Mouse (Mus musculus) midbrain, embryonic 12.5 days (tissue): Measurements from ENCODE around the gene Lrfn3. TPM values are rescaled to one million over a fixed set of nuclear protein-coding genes. Genes with fewer than 3 reads are reported as not detected.

Experiments
- ATAC-seq: fragments of 200-750 bp; cut with Nextera tagmentation; 2 replicates; pipeline ENCODE4 v1.8.0; 2017; ENCODE audit warnings: low read depth, moderate TSS enrichment, moderate library complexity; ENCODE audit not compliant: low FRiP score
- H3K27ac ChIP-seq: fragments of 300-500 bp; sonication (generic); replicated peaks from 2 replicates; pipeline ENCODE4 v1.5.1; 2016; ENCODE audit warnings: mild to moderate bottlenecking
- H3K27me3 ChIP-seq: fragments of 300-500 bp; sonication (generic); 2 replicates; pipeline ENCODE4 v1.6.1; 2016; ENCODE audit warnings: mild to moderate bottlenecking
- H3K36me3 ChIP-seq: fragments of 300-500 bp; sonication (generic); 2 replicates; pipeline ENCODE4 v1.6.1; 2016
- H3K4me1 ChIP-seq: fragments of 300-500 bp; sonication (generic); 2 replicates; pipeline ENCODE4 v1.6.1; 2016
- H3K4me2 ChIP-seq: fragments of 300-500 bp; sonication (generic); replicated peaks from 2 replicates; pipeline ENCODE4 v1.6.1; 2016; ENCODE audit warnings: mild to moderate bottlenecking, moderate library complexity
- H3K4me3 ChIP-seq: fragments of 300-500 bp; sonication (generic); 2 replicates; pipeline ENCODE4 v1.5.1; 2016; ENCODE audit warnings: mild to moderate bottlenecking
- H3K9ac ChIP-seq: fragments of 300-500 bp; sonication (generic); replicated peaks from 2 replicates; pipeline ENCODE4 v1.6.1; 2016; ENCODE audit warnings: mild to moderate bottlenecking, moderate library complexity
- H3K9me3 ChIP-seq: fragments of 300-500 bp; sonication (generic); 2 replicates; pipeline ENCODE4 v1.6.1; 2016; ENCODE audit warnings: mild to moderate bottlenecking
- WGBS: fragments of 180-500 bp; shearing (Covaris S2); methylation state at CpG from one replicate; pipeline ENCODE4 v1.1.7; 2016; 5-methylcytosine and 5-hydroxymethylcytosine counted together
- polyA plus RNA-seq: library from polyadenylated mRNA; unstranded; fragments of >200 nt; fragmentation: Nextera tagmentation; extraction: Ambion mirVana; gene quantifications from 2 replicates; pipeline ENCODE4 v1.2.1, GENCODE M21; 2016

The Lrfn3 gene
- polyA plus RNA-seq, 1 experiment from 2014 or later, result 9.1 TPM

DNA sequence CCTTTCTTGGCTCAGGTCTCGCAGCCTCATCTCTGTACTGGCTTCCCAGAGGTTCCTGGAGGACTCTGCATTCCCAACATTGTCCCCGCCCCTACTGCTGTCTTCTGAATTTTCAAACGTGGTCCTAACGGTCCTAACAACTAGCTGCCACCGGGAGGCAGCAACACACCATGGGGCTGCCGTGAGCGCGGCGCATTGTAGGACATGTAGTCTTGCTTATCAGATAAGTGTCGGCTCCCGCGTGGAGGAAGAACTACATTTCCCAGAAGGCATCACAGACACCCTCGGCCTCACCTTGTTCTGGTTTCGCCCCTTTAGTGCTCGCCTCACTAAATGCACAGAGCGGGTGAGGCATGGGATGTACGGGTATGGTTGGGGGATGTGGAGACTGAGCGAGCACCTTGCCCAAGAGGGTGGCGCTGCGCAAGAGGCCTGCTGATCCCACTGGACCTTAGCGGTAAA is 11.0 kb upstream of the Lrfn3 start:
- peak overlapping the region; percentile 60; the same call in 1 of the 2 replicates for H3K27ac ChIP-seq

DNA sequence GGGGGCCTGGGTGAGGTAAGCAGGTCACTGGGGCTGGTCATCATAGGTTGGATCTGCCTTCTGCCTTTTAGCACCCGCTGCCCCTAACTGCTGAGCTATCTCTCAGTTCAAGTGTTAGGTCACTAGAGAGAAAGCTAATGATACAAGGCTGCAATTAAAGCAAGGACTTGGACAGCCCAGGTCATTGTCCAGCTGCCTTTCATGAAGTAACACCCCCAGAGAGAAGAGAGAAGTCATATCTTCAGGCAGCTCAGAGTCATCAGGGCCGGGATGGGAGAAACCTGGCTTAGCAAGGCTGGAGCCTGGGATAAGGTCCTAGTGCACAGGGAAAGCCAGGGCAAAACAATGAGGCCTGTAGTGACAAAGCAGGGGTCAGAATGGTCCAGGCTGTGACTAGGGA is 4.9 kb upstream of the Lrfn3 start:
- Histone ChIP-seq H3K9me3 (no peaks in the 10 kb centered on the region), H3K4me1 (peaks cover 7% of the 10 kb centered on the region), H3K4me3 (no peak overlapping the region), H3K36me3 (no peaks in the 10 kb centered on the region), H3K9ac (no peak overlapping the region), H3K27me3 (peaks cover 12% of the 10 kb centered on the region), H3K27ac (no peak overlapping the region), H3K4me2 (no peak overlapping the region)
- WGBS, result 83% methylated on average over 2 of the region's 2 CpGs
- no peak for ATAC-seq

More for the DNA sequence above, 11.0 kb upstream of the Lrfn3 start:
- peak overlapping the region; percentile 51; the same call in 1 of the 2 replicates for H3K9ac ChIP-seq
- H3K27me3 ChIP-seq, result no peaks in the 10 kb centered on the region
- no peaks in the 10 kb centered on the region for H3K4me1 ChIP-seq
- H3K9me3 ChIP-seq, result no peaks in the 10 kb centered on the region
- peak overlapping the region; percentile 63 for H3K4me2 ChIP-seq
- no peaks in the 10 kb centered on the region for H3K36me3 ChIP-seq
- WGBS, result under 1% methylated on average over 21 of the region's 21 CpGs
- H3K4me3 ChIP-seq, result peak overlapping the region; percentile 47
- ATAC-seq, result peak; percentile 99

DNA sequence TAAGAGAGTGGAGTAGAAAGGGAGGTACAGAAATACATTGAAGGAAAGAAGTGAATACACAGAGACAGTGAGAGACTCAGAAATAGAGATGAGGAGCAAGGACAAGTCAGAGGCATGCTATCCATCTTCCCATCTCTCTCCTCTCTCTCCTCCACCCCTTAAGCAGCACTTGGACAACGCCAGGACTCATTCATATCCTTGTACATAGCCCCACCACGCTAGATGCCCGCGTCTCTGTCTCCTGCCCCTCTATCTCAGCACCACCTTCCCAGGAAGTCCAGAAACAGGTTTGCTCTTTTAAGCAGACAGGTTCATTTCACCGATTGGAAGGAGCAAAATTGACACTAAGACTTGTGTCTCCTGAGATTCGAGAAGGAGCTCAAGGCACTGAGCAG is 769 bp upstream of the Lrfn3 start:
- Histone ChIP-seq H3K9ac (peak overlapping the region; percentile 96), H3K27ac (no peak overlapping the region), H3K4me1 (peaks cover 34% of the 10 kb centered on the region), H3K4me2 (peak overlapping the region; percentile 82), H3K9me3 (no peaks in the 10 kb centered on the region), H3K36me3 (peaks cover 14% of the 10 kb centered on the region), H3K27me3 (peaks cover 12% of the 10 kb centered on the region), H3K4me3 (peak overlapping the region; percentile 90)
- 72% methylated on average over 6 of the region's 6 CpGs for WGBS
- peak; percentile 31; the same call in 1 of the 2 replicates for ATAC-seq

DNA sequence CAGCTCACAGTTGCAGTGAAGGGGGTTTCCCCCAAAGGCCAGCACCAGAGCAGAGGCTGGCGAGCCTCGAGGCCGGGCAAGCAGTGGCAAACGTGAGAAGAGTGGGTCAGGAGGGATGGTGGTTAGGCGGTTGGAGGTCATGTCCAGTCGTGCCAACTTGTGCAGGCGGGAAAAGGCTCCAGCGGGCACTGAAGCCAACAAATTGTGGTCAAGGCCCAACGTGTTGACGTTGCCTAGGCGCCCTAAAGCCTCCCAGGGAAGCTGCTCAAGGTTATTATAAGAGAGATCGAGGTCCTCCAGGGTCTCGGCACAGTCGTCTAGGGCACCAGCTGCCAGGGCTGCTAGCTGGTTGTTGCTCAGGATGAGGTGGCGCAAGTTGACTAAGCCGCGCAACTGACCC is 2.5 kb downstream of the Lrfn3 start:
- H3K4me1 ChIP-seq, result peaks cover 39% of the 10 kb centered on the region
- peaks cover 31% of the 10 kb centered on the region for H3K36me3 ChIP-seq
- H3K4me3 ChIP-seq, result 0 out of 2 replicates have a peak overlapping the region, but pooled peaks have one; percentile 4
- H3K9ac ChIP-seq, result no peak overlapping the region
- H3K4me2 ChIP-seq, result 0 out of 2 replicates have a peak overlapping the region, but pooled peaks have one; percentile 4
- 92% methylated on average over 17 of the region's 17 CpGs for WGBS
- no peak for ATAC-seq
- H3K27ac ChIP-seq, result no peak overlapping the region
- H3K27me3 ChIP-seq, result peaks cover 12% of the 10 kb centered on the region
- no peaks in the 10 kb centered on the region for H3K9me3 ChIP-seq

DNA sequence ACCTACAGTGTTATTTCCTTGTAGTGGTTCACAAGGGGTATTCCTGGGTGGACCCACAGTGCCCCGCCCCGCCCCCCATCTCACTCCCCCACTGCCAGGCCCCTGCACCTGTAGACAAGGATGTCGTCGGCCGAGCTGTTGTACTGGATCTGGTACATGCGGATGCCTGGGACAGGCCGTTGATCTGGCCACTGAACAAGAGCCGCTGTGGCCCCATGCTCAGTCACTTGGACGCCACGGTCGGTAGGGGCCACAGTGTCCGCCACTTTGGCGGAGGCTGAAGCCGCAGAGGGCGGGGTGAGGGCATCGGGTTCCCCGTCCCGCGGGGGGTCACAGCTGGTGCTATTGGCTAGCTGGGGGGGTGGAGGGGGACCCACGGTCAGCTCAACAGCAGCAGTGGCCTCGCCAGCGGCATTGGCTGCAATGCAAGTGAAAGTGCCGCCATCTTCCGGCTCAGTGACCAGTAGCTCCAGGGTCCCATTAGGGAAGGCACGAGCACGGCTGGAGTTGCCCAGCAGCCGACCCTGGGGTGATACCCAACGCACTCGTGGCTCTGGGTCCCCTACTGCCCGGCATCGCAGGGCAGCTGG is 3.2 kb downstream of the Lrfn3 start:
- Histone ChIP-seq H3K4me1 (peaks cover 42% of the 10 kb centered on the region), H3K4me2 (0 out of 2 replicates have a peak overlapping the region, but pooled peaks have one; percentile 4), H3K9ac (no peak overlapping the region), H3K36me3 (peaks cover 35% of the 10 kb centered on the region), H3K4me3 (no peak overlapping the region), H3K27ac (no peak overlapping the region), H3K9me3 (no peaks in the 10 kb centered on the region), H3K27me3 (peaks cover 8% of the 10 kb centered on the region)
- WGBS, result 90% methylated on average over 31 of the region's 31 CpGs
- ATAC-seq, result no peak

DNA sequence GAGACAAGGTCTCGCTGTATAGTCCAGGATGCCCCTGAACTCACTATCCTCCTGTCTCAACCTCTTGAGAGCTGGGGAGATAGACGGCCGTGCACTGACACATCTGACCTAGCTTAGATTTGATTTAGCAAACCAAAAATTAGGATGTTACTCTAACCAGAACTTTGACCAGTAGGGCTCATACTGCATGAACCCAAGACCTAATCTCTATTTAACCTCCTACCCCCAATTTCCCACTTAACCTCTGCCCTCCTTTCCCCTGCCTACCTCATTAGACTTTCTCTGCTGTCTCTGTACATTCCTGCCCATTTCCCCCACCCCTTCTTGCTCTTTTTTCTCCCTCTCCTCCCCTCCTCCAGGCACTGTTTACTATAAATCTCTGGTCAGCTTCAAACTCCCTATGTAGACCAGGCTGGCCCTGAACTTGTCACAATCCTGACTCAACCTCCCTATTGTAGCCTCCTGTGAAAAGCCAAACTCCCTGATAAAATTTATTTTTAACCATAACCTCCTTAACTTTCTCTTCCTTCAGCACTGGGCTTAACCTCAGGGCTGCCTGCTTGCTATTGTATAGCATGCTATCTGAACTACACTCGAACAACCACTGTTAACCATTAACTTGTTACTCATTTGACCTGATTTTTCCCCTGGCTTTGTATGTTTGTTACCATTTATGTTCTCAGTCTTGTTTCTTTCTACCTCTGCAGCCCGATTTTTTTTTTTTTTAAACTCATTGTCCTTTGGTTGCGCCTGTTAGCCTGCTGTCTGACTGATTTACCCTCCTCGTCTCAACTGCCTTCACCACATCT is 4.0 kb downstream of the Lrfn3 start:
- Histone ChIP-seq H3K9ac (no peak overlapping the region), H3K27ac (no peak overlapping the region), H3K4me2 (no peak overlapping the region), H3K9me3 (no peaks in the 10 kb centered on the region), H3K27me3 (no peaks in the 10 kb centered on the region), H3K36me3 (peaks cover 35% of the 10 kb centered on the region), H3K4me3 (no peak overlapping the region), H3K4me1 (peaks cover 45% of the 10 kb centered on the region)
- WGBS, result 73% methylated on average over 7 of the region's 7 CpGs
- no peak for ATAC-seq

DNA sequence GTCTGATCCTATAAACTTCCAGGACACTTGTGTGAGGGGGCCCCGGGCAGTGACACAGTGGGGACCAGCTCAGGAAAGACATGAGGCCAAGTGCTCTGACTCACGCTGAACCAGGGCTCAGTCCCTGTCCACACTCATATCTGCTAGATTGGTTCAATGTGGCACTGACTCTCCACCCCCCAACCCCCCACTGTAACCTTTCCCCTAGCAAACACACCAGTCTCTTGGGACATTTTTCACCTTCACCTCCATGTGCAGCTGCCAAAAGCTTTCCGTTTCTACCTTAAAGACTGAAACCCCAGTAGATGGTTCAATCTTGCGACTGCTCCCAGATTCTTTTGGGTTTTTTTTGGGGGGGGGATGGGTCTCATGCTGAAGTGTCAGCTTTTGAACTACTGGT is 8.5 kb downstream of the Lrfn3 start:
- ATAC-seq, result no peak
- H3K4me3 ChIP-seq, result no peak overlapping the region
- no peak overlapping the region for H3K4me2 ChIP-seq
- 70% methylated on average over 4 of the region's 4 CpGs for WGBS
- H3K36me3 ChIP-seq, result peaks cover 21% of the 10 kb centered on the region
- H3K27me3 ChIP-seq, result peaks cover 14% of the 10 kb centered on the region
- H3K4me1 ChIP-seq, result peaks cover 12% of the 10 kb centered on the region
- H3K27ac ChIP-seq, result 0 out of 2 replicates have a peak overlapping the region, but pooled peaks have one; percentile 15
- no peaks in the 10 kb centered on the region for H3K9me3 ChIP-seq
- no peak overlapping the region for H3K9ac ChIP-seq

DNA sequence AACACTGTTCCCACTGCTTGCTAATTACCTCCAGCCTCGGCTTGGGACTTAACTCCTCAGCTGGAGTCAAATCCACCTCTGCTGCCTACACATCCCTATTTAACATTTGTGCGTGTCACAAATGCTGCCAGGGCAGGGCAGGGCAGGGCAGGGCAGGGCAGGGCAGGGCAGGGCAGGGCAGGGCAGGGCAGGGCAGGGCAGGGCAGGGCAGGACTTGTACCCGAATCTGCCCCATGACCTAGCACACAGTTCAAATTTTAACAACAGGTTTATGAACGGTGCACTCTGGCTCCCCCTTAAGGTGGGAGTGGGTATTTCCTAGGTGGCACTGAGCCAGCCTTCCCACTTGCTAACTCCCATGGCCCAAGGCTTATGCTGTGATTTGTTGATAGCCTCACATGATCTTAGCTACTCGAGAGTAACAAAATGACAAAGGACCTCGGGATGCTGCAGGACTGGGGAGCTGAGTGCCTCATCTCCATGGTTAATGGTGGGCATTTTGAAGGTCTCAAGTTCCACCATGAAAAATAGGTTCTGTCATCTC is 9.2 kb downstream of the Lrfn3 start:
- 23% methylated on average over 6 of the region's 6 CpGs for WGBS
- H3K4me2 ChIP-seq, result no peak overlapping the region

DNA sequence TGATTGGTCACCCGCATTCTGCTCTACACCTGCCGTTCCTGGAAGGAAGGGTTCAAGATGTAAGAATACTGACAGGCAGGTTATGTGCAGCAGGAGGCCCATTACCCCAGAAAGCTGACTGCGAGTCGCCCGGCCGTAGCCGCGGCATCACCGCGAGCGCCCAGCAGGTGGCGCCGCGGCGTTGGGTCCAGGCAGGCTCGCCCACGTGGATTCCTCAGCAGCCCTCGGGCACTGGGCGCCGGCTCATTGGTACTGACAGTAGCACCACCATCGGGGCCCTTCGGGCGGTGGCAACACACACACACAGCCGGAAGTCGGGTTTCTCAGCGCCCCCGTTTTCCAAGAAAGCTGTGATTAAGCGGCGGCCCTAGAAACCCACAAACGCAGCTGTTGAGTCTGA is 14.7 kb downstream of the Lrfn3 start:
- no peak overlapping the region for H3K9ac ChIP-seq
- H3K9me3 ChIP-seq, result no peaks in the 10 kb centered on the region
- H3K27ac ChIP-seq, result no peak overlapping the region
- H3K36me3 ChIP-seq, result no peaks in the 10 kb centered on the region
- ATAC-seq, result peak; percentile 65
- peaks cover 57% of the 10 kb centered on the region for H3K27me3 ChIP-seq
- peaks cover 3% of the 10 kb centered on the region for H3K4me1 ChIP-seq
- peak overlapping the region; percentile 34 for H3K4me2 ChIP-seq
- 1% methylated on average over 30 of the region's 30 CpGs for WGBS
- no peak overlapping the region for H3K4me3 ChIP-seq

More for the DNA sequence above, 9.2 kb downstream of the Lrfn3 start:
- H3K4me3 ChIP-seq, result no peak overlapping the region
- no peak overlapping the region for H3K9ac ChIP-seq
- peaks cover 11% of the 10 kb centered on the region for H3K4me1 ChIP-seq
- H3K36me3 ChIP-seq, result peaks cover 21% of the 10 kb centered on the region
- peaks cover 21% of the 10 kb centered on the region for H3K27me3 ChIP-seq
- H3K9me3 ChIP-seq, result no peaks in the 10 kb centered on the region
- peak; percentile 68; the same call in 1 of the 2 replicates for ATAC-seq
- 0 out of 2 replicates have a peak overlapping the region, but pooled peaks have one; percentile 15 for H3K27ac ChIP-seq

DNA sequence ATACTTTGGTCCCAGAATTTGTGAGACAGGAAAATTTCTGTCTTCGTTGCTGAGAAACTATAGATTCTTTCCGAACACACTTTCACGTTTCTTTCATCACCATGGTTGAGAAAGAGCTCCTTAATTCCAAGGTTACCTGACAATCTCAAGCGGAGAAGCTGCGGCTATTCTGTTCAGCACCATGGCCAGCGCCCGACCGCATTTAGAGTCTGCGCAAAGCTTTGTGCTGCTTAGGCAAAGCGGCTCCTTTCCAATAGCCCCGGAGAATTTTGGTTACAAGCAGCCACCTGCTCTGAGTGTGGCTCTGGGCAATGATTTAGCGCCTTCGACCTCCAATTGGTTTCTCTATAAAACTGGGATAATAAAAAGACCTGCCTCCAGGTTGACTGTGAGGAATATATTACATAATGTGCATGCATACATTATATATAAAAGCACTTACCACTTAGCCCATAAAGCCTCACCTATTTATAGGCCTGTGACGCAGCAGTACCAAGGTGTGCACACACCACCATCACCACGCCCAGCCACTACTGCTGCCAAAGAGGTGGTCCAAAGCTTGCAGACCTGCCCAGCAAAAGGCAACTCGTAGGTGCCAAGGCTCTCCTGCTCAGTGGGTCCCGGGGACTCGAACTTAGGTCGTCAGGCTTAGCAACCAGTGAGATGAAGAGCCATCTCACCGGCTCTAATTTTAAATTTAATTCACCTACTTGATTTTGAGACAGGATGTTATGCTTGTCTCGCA is 15.8 kb downstream of the Lrfn3 start:
- 30% methylated on average over 21 of the region's 21 CpGs for WGBS
- peaks cover 3% of the 10 kb centered on the region for H3K4me1 ChIP-seq
- no peaks in the 10 kb centered on the region for H3K9me3 ChIP-seq
- no peak overlapping the region for H3K27ac ChIP-seq
- peaks cover 61% of the 10 kb centered on the region for H3K27me3 ChIP-seq
- H3K4me3 ChIP-seq, result no peak overlapping the region
- H3K4me2 ChIP-seq, result no peak overlapping the region
- no peak for ATAC-seq
- H3K9ac ChIP-seq, result no peak overlapping the region
- no peaks in the 10 kb centered on the region for H3K36me3 ChIP-seq

DNA sequence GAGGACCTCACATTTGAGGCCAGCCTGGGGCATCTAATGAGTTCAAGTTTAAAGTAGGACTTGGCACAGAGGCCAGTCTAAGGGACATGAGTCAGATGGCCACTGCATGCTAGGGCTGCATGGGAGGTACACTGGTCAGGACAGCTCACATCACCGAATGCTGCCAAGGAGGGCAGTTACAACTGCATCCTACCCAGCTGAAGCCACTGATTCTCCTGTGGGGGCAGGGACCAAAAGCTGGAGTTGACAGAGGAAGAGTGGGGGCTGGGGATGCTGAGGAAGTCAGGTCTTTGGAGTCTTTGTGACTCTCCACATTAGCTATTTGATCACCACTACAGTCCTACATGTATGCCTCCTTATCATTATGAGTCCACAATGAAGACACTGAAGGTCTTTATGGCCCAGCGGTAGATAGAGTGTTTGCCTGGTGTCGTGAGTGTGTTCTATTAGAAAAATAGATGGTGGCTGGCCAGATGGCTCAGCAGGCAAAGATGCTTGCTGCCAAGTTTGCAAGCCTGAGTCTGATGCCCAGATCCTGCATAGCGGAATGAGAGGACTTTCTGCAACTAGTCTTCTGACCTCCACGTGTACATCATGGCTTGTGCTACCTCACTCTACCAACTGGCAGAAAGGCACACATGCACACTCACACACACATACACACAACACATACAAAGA is 23.0 kb downstream of the Lrfn3 start:
- H3K4me3 ChIP-seq, result no peak overlapping the region
- H3K27me3 ChIP-seq, result peaks cover 36% of the 10 kb centered on the region
- H3K4me1 ChIP-seq, result no peaks in the 10 kb centered on the region
- 76% methylated on average over 5 of the region's 5 CpGs for WGBS
- H3K9me3 ChIP-seq, result no peaks in the 10 kb centered on the region
- no peak overlapping the region for H3K4me2 ChIP-seq
- H3K9ac ChIP-seq, result no peak overlapping the region
- H3K27ac ChIP-seq, result no peak overlapping the region
- no peak for ATAC-seq
- no peaks in the 10 kb centered on the region for H3K36me3 ChIP-seq
